Mouse (Mus musculus) cortical plate, adult 2 months (tissue): ENCODE measurements around the gene Slc19a3. TPM values are rescaled to one million over a fixed set of nuclear protein-coding genes. Genes with fewer than 3 reads are reported as not detected.

Experiments used
- H3K27ac ChIP-seq: fragments of 200-500 bp; 2 replicates; pipeline ENCODE4 v1.5.1; 2012; ENCODE audit warnings: low read length, control low read depth, inconsistent platforms; ENCODE audit not compliant: insufficient read depth
- H3K4me1 ChIP-seq: fragments of 200-500 bp; 2 replicates; pipeline ENCODE4 v1.6.1; 2011; ENCODE audit warnings: low read length; ENCODE audit not compliant: control insufficient read depth, insufficient read depth
- H3K4me3 ChIP-seq: fragments of 200-500 bp; 2 replicates; pipeline ENCODE4 v1.5.1; 2011; ENCODE audit warnings: mild to moderate bottlenecking, low read length, control low read depth; ENCODE audit not compliant: insufficient read depth
- CTCF ChIP-seq: fragments of 200-500 bp; IDR thresholded peaks from 2 replicates; pipeline ENCODE4 v1.5.1; 2011; ENCODE audit warnings: mild to moderate bottlenecking, control low read depth, low read length; ENCODE audit not compliant: insufficient read depth; ENCODE audit errors: extremely low read depth
- POLR2A ChIP-seq: fragments of 200-500 bp; IDR thresholded peaks from 2 replicates; pipeline ENCODE4 v1.6.1; 2011; ENCODE audit warnings: mild to moderate bottlenecking, low read length, control low read depth; ENCODE audit not compliant: insufficient read depth; ENCODE audit errors: extremely low read depth
- polyA plus RNA-seq: library from polyadenylated mRNA; depleted of rRNA; stranded (reverse); fragments of >200 nt; gene quantifications from 2 replicates; pipeline ENCODE4 v1.2.3, GENCODE M21; 2012; rRNA removed

The Slc19a3 gene
- 3.9 and 5.2 TPM in 2 replicates for polyA plus RNA-seq

DNA sequence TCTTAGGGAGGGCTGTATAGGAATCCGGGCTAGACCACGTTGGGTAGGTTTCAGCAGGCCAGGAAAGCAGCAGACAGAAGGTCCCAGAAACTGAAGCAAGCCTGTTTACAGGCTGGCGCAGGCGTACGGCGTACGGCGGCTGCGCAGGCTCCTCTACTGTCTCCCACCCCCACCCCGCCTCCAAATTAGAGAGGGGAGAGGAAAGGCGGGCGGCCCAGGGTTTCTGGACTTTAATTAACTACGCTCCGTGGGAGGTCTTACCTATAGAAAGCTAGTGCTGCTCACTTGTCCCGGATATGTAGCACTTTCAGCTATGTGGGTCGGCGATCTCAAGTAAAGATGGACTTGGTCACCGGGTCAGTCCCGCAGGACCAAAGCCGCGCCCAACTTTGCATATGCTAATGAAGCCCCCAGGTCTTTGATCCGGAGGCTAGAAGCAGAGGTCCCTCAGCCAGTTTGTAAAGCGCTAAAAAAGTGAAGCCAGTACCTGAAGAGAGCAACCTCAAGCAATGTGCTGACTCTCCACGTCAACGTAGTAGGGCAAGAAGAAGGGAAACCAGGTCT, at the start of gene Slc19a3:
Gene Slc19a3, minus strand, starts transcription at position 340 of the 564 bp plus-strand sequence.
- H3K27ac ChIP-seq = peak within 1 kb of the TSS; percentile 72
- H3K4me3 ChIP-seq = peak within 1 kb of the TSS; percentile 38
- TF ChIP-seq POLR2A = peak; percentile 54
- no peak for TF ChIP-seq CTCF

DNA sequence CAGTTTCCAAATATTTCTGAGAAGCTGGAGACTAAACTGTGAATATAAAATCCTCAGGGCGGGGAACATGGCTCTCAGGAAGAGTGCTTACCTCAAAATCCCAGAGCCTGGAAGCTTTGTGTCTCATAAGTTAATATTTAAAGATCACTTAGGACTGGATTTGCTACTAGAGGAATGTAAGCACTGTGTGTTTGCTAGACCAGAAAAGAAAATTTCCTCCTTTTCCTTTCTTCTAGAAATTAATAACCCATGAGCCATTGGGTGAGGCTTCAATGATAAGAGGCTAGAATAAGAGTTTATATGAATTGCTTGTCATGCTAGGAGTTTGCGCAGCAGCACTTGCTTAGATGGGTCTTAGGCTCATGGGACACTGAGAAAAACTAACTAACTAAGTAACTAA, 46.5 kb upstream of the Slc19a3 start:
- TF ChIP-seq POLR2A (no peak), CTCF (no peak)

More for the DNA sequence above, at the start of gene Slc19a3:
- no peaks in the 10 kb centered on the region for H3K4me1 ChIP-seq

GRCm38 (mm10) chr1:83077016-83077415, 38.8 kb upstream of the Slc19a3 start:
- Histone ChIP-seq H3K4me3 (no peak overlapping the region), H3K4me1 (no peaks in the 10 kb centered on the region), H3K27ac (no peak overlapping the region)
- TF ChIP-seq CTCF = no peak

More for the DNA sequence above, 46.5 kb upstream of the Slc19a3 start:
- no peaks in the 10 kb centered on the region for H3K4me1 ChIP-seq
- H3K27ac ChIP-seq = no peak overlapping the region
- no peak overlapping the region for H3K4me3 ChIP-seq

DNA sequence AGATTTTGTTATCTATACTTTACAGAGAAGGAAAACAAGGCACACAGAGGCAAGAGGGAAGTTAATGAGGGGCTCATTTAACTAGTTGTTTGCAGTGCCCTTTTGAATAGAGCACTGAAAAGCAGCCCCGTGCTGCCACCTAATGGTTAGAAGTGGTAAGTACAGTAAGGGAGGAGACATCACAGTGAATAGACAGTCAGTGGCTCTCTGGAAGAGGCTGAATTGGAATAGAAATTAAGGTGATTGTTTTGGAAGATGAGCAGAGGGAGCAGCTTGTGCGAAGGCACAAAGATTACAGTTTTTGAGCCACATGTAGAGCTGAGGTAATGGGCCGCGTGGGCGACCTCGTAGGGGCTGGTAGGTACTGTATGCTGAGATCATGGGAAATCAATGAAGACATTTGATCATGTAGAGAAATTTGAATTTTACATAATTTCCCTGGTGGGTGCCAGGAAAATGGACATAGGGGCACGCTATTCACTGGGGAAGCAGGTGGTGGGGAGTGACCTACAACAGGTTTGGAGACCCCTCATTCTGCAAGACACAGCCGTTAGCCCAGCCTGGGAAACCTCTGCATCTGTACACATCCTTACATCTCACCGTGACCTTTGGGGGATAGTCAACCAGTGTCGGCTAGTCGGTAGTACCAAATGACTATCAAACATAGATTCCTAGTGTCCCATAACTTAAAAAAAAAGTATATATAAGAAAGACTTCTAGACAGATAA, 38.1 kb upstream of the Slc19a3 start:
- Histone ChIP-seq H3K4me3 (0 out of 2 replicates have a peak overlapping the region, but pooled peaks have one; percentile 1), H3K27ac (no peak overlapping the region)

DNA sequence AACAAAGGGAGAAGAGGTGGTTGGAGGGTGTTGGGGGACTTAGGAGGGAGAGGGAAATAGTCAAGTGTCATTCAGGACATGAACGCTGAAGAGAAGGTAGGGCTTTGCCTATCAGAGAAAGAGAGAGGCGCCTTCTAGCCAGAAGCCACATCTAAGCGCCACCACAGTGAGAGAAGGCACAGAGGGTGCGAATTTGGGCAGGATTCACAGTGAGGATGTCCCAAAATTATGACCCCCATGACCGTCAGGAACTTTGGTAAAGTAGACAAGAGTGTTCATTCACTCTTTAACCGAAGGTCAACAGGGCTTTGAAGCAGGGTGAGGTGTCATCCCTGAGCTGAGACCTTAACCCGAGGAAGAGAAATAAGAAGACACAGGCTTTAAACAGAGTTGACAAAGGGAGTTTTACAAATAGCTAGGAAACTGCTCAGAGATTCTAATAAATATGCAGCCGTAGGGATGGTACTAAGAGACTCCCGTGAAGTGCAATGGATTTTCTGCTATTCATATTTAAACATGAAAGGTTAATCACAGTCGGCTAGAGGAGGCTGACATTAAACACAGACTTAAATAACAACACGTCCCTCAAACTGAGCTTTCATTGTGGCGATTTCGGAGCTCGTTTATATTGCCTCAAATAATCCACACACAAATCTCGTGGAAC, 37.4 kb upstream of the Slc19a3 start:
- 0 out of 2 replicates have a peak overlapping the region, but pooled peaks have one; percentile 1 for H3K4me3 ChIP-seq
- no peak overlapping the region for H3K27ac ChIP-seq
- TF ChIP-seq POLR2A = no peak
- TF ChIP-seq CTCF = no peak
- no peaks in the 10 kb centered on the region for H3K4me1 ChIP-seq

More for the DNA sequence above, 38.1 kb upstream of the Slc19a3 start:
- no peak for TF ChIP-seq POLR2A
- peak; percentile 66 for TF ChIP-seq CTCF
- no peaks in the 10 kb centered on the region for H3K4me1 ChIP-seq

DNA sequence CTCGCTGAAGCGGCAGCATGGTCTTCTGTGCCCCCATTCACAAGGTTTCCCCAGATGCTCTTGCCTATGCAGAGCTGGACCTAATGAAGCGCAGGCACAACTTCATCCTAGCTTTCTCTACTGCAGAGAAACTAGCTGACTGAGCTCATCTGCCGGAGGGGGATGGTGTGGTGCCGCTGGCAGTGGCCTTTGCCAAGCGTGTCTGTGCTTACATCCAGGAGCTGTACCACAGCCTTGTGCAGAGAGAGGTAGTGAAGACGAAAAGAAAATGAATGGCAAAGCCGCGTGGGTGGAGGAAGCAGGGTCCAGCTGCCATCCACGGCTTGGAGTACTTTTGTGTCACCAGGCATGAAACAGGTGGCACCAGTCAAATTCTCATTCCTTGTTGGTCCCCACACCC, 29.0 kb upstream of the Slc19a3 start:
- no peaks in the 10 kb centered on the region; the same call in 1 of the 2 replicates for H3K4me1 ChIP-seq
- no peak for TF ChIP-seq CTCF
- no peak for TF ChIP-seq POLR2A
- H3K27ac ChIP-seq = no peak overlapping the region
- 0 out of 2 replicates have a peak overlapping the region, but pooled peaks have one; percentile 4 for H3K4me3 ChIP-seq

DNA sequence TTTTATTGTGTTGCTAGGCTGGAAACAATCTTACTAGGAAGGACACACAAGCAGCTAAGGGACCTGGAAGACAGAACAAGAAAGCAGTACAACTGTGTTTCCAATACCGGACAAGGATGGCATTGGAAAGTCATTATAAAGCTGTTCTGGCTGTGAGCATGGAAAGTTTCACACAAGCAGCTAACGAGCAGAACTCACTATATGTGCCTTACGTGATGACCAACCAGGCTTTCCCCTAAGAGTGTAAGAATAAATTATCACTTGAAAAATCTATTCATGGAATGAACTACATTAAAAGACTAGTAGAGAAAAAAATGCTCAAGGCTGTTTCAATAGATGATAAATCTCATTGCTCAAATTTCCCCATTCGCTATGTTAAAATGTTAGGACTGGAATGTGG, 28.3 kb upstream of the Slc19a3 start:
- no peak for TF ChIP-seq CTCF
- no peak overlapping the region for H3K27ac ChIP-seq

GRCm38 (mm10) chr1:83064851-83065250, 26.6 kb upstream of the Slc19a3 start:
- Histone ChIP-seq H3K27ac (no peak overlapping the region), H3K4me1 (no peaks in the 10 kb centered on the region; the same call in 1 of the 2 replicates), H3K4me3 (no peak overlapping the region)
- TF ChIP-seq CTCF = no peak
- TF ChIP-seq POLR2A = no peak

More for the DNA sequence above, 28.3 kb upstream of the Slc19a3 start:
- no peak overlapping the region for H3K4me3 ChIP-seq
- no peaks in the 10 kb centered on the region; the same call in 1 of the 2 replicates for H3K4me1 ChIP-seq

DNA sequence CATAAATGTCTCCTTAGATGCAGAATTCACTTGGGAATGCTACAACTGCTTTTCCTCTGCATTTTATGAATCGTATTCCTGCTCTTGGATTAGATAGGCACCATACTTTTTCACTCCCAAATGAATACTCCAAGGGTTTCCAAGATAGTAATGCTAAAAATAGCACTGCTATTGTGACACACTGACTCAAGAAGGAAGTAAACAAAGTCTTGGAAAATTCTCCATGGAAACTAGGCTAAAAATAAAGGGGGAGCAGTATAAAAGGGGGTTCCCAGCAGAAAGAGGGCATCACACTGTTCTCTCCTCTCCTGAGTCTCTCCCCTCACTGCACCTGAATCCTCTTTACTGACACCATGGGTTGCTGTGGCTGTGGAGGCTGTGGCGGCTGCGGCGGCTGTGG, 22.4 kb upstream of the Slc19a3 start, which contains the start of gene Krtap28-13:
Gene Krtap28-13, plus strand, starts transcription at position 288 of the 400 bp plus-strand sequence.
- Histone ChIP-seq H3K4me1 (no peaks in the 10 kb centered on the region), H3K27ac (no peak within 1 kb of the TSS), H3K4me3 (no peak within 1 kb of the TSS)
- TF ChIP-seq POLR2A (no peak), CTCF (no peak)
